Mouse (Mus musculus): ENCODE data around the gene Serpini1.

Serpini1 gene

GRCm38 (mm10) chr3:75557292-75557691, at the start of gene Serpini1:
Gene Serpini1, plus strand, starts transcription at chr3:75557547.
- DNase-seq: peak; percentile 93 to 94

GRCm38 (mm10) chr3:75517631-75518250, 39.6 kb upstream of the Serpini1 start:
- peak; percentile 37 to 81 for DNase-seq

GRCm38 (mm10) chr3:75521314-75521713, 36.0 kb upstream of the Serpini1 start:
- DNase-seq: no peak

- no peak for DNase-seq
Measured at GRCm38 (mm10) chr3:75522527-75522926, 34.8 kb upstream of the Serpini1 start.

- no peak for DNase-seq
Measured at GRCm38 (mm10) chr3:75531074-75531473, 26.3 kb upstream of the Serpini1 start.

GRCm38 (mm10) chr3:75534045-75534834, 23.1 kb upstream of the Serpini1 start:
- no peak for DNase-seq

- DNase-seq: no peak
Measured at GRCm38 (mm10) chr3:75541259-75541658, 16.1 kb upstream of the Serpini1 start.

GRCm38 (mm10) chr3:75542852-75543251, 14.5 kb upstream of the Serpini1 start:
- peak; percentile 52 to 75 for DNase-seq

- DNase-seq: no peak
Measured at GRCm38 (mm10) chr3:75544287-75544686, 13.1 kb upstream of the Serpini1 start.

GRCm38 (mm10) chr3:75551248-75551647, 6.1 kb upstream of the Serpini1 start:
- DNase-seq: no peak

- DNase-seq: peak in 1 of 2 experiments; percentile 8
Measured at GRCm38 (mm10) chr3:75556121-75556694, 1.1 kb upstream of the Serpini1 start.

- DNase-seq: peak; percentile 100
Measured at GRCm38 (mm10) chr3:75556695-75557291, 554 bp upstream of the Serpini1 start, which contains the start of gene Pdcd10. Gene Pdcd10, minus strand, starts transcription at chr3:75556856.

GRCm38 (mm10) chr3:75574074-75574473, 16.7 kb downstream of the Serpini1 start:
- no peak for DNase-seq

GRCm38 (mm10) chr3:75575582-75575981, 18.2 kb downstream of the Serpini1 start:
- no peak for DNase-seq

- DNase-seq: peak in 1 of 2 experiments; percentile 35
Measured at GRCm38 (mm10) chr3:75579352-75579751, 22.0 kb downstream of the Serpini1 start.

- no peak for DNase-seq
Measured at GRCm38 (mm10) chr3:75583293-75583692, 25.9 kb downstream of the Serpini1 start.

- DNase-seq: no peak
Measured at GRCm38 (mm10) chr3:75584898-75585297, 27.6 kb downstream of the Serpini1 start.

- DNase-seq: peak; percentile 5 to 12
Measured at GRCm38 (mm10) chr3:75611019-75611418, 53.7 kb downstream of the Serpini1 start.

- no peak for DNase-seq
Measured at GRCm38 (mm10) chr3:75624627-75625026, 67.3 kb downstream of the Serpini1 start.

- no peak for DNase-seq
Measured at GRCm38 (mm10) chr3:75630988-75631615, 73.8 kb downstream of the Serpini1 start.

- no peak for DNase-seq
Measured at GRCm38 (mm10) chr3:75633221-75633620, 75.9 kb downstream of the Serpini1 start.

- DNase-seq: no peak
Measured at GRCm38 (mm10) chr3:75633635-75634034, 76.3 kb downstream of the Serpini1 start.

- DNase-seq: no peak
Measured at GRCm38 (mm10) chr3:75635648-75636047, 78.3 kb downstream of the Serpini1 start.
